Mouse (Mus musculus): Measurements from ENCODE around the gene Gadd45b. TPM values are rescaled to one million over a fixed set of nuclear protein-coding genes. Genes with fewer than 3 reads are reported as not detected.

The Gadd45b gene
- 12.5 and 16.0 TPM in 2 replicates for polyA plus RNA-seq (2021; fragmentation: Nextera tagmentation)
- long read RNA-seq, experiment 1, transcript Gadd45b-201 (4 exons, 1,284 nt) = major isoform, 15 of 17 reads
- long read RNA-seq, experiment 1, partial matches to known transcripts = 0 of 17 reads
- long read RNA-seq, experiment 1, other reads (novel, unspliced or antisense) = 0 of 17 reads
- long read RNA-seq, experiment 2, transcript Gadd45b-201 (4 exons, 1,284 nt) = major isoform, 15 of 18 reads
- long read RNA-seq, experiment 2, partial matches to known transcripts = 0 of 18 reads
- long read RNA-seq, experiment 2, other reads (novel, unspliced or antisense) = 0 of 18 reads

GRCm38 (mm10) chr10:80929299-80930226 lies at the start of gene Gadd45b:
Gadd45b (plus strand) TSS chr10:80930073.

GRCm38 (mm10) chr10:80900318-80901247 lies 29.3 kb upstream of the Gadd45b start, which contains the start of gene Timm13:
Timm13 (minus strand) TSS chr10:80900969.

GRCm38 (mm10) chr10:80917779-80918434 lies 12.0 kb upstream of the Gadd45b start, which contains the start of gene Lmnb2:
Lmnb2 (minus strand) TSS chr10:80918245.

Other genes starting within 250 kb of the Gadd45b start
- 9.3 and 10.8 TPM in 2 replicates for gene Mob3a, start 228.1 kb upstream of the Gadd45b start, polyA plus RNA-seq (2021; fragmentation: Nextera tagmentation)
- 46.9 and 47.1 TPM in 2 replicates for gene Izumo4, start 227.9 kb upstream of the Gadd45b start, polyA plus RNA-seq (2021; fragmentation: Nextera tagmentation)
- 51.0 and 52.8 TPM in 2 replicates for gene Ap3d1, start 187.8 kb upstream of the Gadd45b start, polyA plus RNA-seq (2021; fragmentation: Nextera tagmentation)
- 1.5 and 1.6 TPM in 2 replicates for gene Dot1l, start 174.9 kb upstream of the Gadd45b start, polyA plus RNA-seq (2021; fragmentation: Nextera tagmentation)
- 9.3 and 13.8 TPM in 2 replicates for gene Sf3a2, start 131.9 kb upstream of the Gadd45b start, polyA plus RNA-seq (2021; fragmentation: Nextera tagmentation)
- gene Plekhj1, start 131.4 kb upstream of the Gadd45b start, polyA plus RNA-seq (2021; fragmentation: Nextera tagmentation) = 96.0 and 103 TPM in 2 replicates
- gene Amh, start 124.8 kb upstream of the Gadd45b start, polyA plus RNA-seq (2021; fragmentation: Nextera tagmentation) = not detected in 2 replicates
- gene Jsrp1, start 116.6 kb upstream of the Gadd45b start, polyA plus RNA-seq (2021; fragmentation: Nextera tagmentation) = 7.5 and 7.7 TPM in 2 replicates
- gene Oaz1, start 103.4 kb upstream of the Gadd45b start, polyA plus RNA-seq (2021; fragmentation: Nextera tagmentation) = 2,817 and 2,885 TPM in 2 replicates
- 19.6 and 26.3 TPM in 2 replicates for gene Lingo3, start 86.0 kb upstream of the Gadd45b start, polyA plus RNA-seq (2021; fragmentation: Nextera tagmentation)
- 326 and 354 TPM in 2 replicates for gene Lsm7, start 74.9 kb upstream of the Gadd45b start, polyA plus RNA-seq (2021; fragmentation: Nextera tagmentation)
- 16.5 and 20.9 TPM in 2 replicates for gene Sppl2b, start 74.8 kb upstream of the Gadd45b start, polyA plus RNA-seq (2021; fragmentation: Nextera tagmentation)
- gene Tmprss9, start 58.2 kb upstream of the Gadd45b start, polyA plus RNA-seq (2021; fragmentation: Nextera tagmentation) = 0.33 and 0.35 TPM in 2 replicates
- 632 and 637 TPM in 2 replicates for gene Timm13, start 29.1 kb upstream of the Gadd45b start, polyA plus RNA-seq (2021; fragmentation: Nextera tagmentation)
- gene Lmnb2, start 11.8 kb upstream of the Gadd45b start, polyA plus RNA-seq (2021; fragmentation: Nextera tagmentation) = 3.1 and 3.8 TPM in 2 replicates
- 55.3 and 58.1 TPM in 2 replicates for gene Gng7, start 84.9 kb downstream of the Gadd45b start, polyA plus RNA-seq (2021; fragmentation: Nextera tagmentation)
- gene Diras1, start 95.6 kb downstream of the Gadd45b start, polyA plus RNA-seq (2021; fragmentation: Nextera tagmentation) = 47.4 and 57.4 TPM in 2 replicates
- 33.3 and 38.9 TPM in 2 replicates for gene Slc39a3, start 107.4 kb downstream of the Gadd45b start, polyA plus RNA-seq (2021; fragmentation: Nextera tagmentation)
- 251 and 255 TPM in 2 replicates for gene Sgta, start 130.1 kb downstream of the Gadd45b start, polyA plus RNA-seq (2021; fragmentation: Nextera tagmentation)
- 19.6 and 20.0 TPM in 2 replicates for gene Thop1, start 140.0 kb downstream of the Gadd45b start, polyA plus RNA-seq (2021; fragmentation: Nextera tagmentation)
- 1.1 and 1.4 TPM in 2 replicates for gene Creb3l3, start 168.8 kb downstream of the Gadd45b start, polyA plus RNA-seq (2021; fragmentation: Nextera tagmentation)
- gene Map2k2, start 175.8 kb downstream of the Gadd45b start, polyA plus RNA-seq (2021; fragmentation: Nextera tagmentation) = 109 and 133 TPM in 2 replicates
- 87.7 and 94.4 TPM in 2 replicates for gene Zbtb7a, start 205.1 kb downstream of the Gadd45b start, polyA plus RNA-seq (2021; fragmentation: Nextera tagmentation)
- 15.8 and 17.3 TPM in 2 replicates for gene Pias4, start 237.8 kb downstream of the Gadd45b start, polyA plus RNA-seq (2021; fragmentation: Nextera tagmentation)
- 609 and 694 TPM in 2 replicates for gene Eef2, start 246.6 kb downstream of the Gadd45b start, polyA plus RNA-seq (2021; fragmentation: Nextera tagmentation)